Mouse (Mus musculus): ENCODE results near the gene Tmem51. TPM values are rescaled to one million over a fixed set of nuclear protein-coding genes. Genes with fewer than 3 reads are reported as not detected.

Gene Tmem51
- polyA plus RNA-seq, 1 experiment from 2014 or later = 18.6 TPM

DNA sequence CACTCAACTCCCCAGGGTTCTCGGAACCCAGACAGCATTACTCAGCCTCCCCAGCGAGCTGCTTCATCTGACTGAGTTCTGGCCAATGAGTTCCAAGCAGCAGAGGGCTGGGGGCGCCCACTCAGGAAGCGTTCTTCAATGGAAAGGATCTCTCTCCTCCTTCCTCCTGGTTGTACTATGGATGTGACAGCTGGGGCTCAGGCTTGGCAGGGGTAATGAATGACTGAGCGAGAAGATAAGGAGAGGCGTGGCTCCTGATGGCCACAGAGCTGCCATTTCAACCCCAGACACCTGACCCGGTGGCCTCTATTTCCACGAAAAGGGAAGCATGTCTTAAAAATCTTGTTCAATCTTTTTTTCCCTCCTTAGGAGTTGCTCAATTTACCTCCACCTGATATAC is 35.7 kb downstream of the Tmem51 start:
- no peaks in the 10 kb centered on the region for H3K27me3 ChIP-seq (ENCODE audit: control insufficient read depth, insufficient read depth, low read depth, low read length)
- H3K4me3 ChIP-seq (ENCODE audit: low read depth, low read length) = peak overlapping the region; percentile 30
- H3K36me3 ChIP-seq (ENCODE audit: control insufficient read depth, insufficient read depth) = no peaks in the 10 kb centered on the region
- H3K4me2 ChIP-seq (ENCODE audit: low read depth, low read length) = peak overlapping the region; percentile 45
- H3K4me1 ChIP-seq (ENCODE audit: control insufficient read depth, low read depth, low read length) = peaks cover 54% of the 10 kb centered on the region
- no peak overlapping the region for H3K9ac ChIP-seq (ENCODE audit: low read depth, low read length)
- no peak overlapping the region for H3K27ac ChIP-seq (ENCODE audit: low read length)
- H3K9me3 ChIP-seq (replicated peaks; ENCODE audit: control insufficient read depth, low read length) = no peaks in the 10 kb centered on the region
- WGBS (ENCODE audit: insufficient replicate concordance) = 21% methylated on average over 8 of the region's 8 CpGs
- ATAC-seq (ENCODE audit: low read depth) = peak; percentile 36; the same call in 1 of the 2 replicates

DNA sequence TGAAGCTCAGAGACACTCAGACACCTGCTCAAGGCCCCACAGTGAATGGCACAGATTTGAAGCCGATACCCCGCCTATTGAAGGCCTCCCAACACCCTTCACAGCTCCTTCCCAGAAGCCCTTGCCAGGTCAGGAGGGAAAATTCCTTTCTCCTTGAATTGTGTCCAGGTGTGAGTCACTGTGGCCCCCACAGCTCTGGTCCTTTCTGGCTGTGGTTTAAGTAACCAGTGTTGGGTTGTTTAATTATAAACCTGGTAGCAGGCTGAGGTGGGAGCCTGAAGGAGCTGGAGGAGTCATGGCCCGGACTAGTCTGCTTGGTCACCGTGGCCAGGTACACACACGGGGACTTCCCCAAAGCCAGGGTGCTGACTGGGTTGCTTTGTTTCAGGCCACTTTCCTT is 37.1 kb downstream of the Tmem51 start:
- Histone ChIP-seq H3K9me3 (replicated peaks; ENCODE audit: control insufficient read depth, low read length) (no peaks in the 10 kb centered on the region), H3K4me2 (ENCODE audit: low read depth, low read length) (no peak overlapping the region; the same call in 1 of the 2 replicates), H3K9ac (ENCODE audit: low read depth, low read length) (no peak overlapping the region), H3K27ac (ENCODE audit: low read length) (no peak overlapping the region), H3K4me3 (ENCODE audit: low read depth, low read length) (no peak overlapping the region), H3K36me3 (ENCODE audit: control insufficient read depth, insufficient read depth) (no peaks in the 10 kb centered on the region), H3K27me3 (ENCODE audit: control insufficient read depth, insufficient read depth, low read depth, low read length) (no peaks in the 10 kb centered on the region), H3K4me1 (ENCODE audit: control insufficient read depth, low read depth, low read length) (peaks cover 44% of the 10 kb centered on the region)
- 62% methylated on average over 5 of the region's 5 CpGs for WGBS (ENCODE audit: insufficient replicate concordance)
- ATAC-seq (ENCODE audit: low read depth) = no peak

DNA sequence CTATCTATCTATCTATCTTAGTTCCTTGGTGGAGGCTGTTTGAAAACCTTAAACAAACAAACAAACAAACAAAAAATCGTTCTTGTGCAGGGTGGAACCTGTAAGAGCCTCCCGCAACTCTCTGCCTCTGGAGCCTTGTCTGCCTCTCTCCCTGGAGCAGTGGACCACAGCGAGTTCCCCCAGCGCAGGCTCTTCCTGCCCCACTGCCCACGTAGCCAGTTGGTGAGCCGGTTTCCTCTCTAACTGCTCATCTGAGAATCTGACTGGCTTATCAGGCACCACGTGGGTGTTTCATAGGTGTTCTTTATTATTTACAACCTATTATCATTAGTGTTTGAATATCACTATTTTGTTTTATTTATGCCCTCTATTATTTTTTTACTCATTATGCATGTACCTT is 37.6 kb downstream of the Tmem51 start:
- ATAC-seq (ENCODE audit: low read depth) = no peak
- no peaks in the 10 kb centered on the region for H3K27me3 ChIP-seq (ENCODE audit: control insufficient read depth, insufficient read depth, low read depth, low read length)
- H3K27ac ChIP-seq (ENCODE audit: low read length) = no peak overlapping the region
- 43% methylated on average over 7 of the region's 7 CpGs for WGBS (ENCODE audit: insufficient replicate concordance)
- no peak overlapping the region for H3K4me3 ChIP-seq (ENCODE audit: low read depth, low read length)
- H3K4me2 ChIP-seq (ENCODE audit: low read depth, low read length) = no peak overlapping the region
- H3K9me3 ChIP-seq (replicated peaks; ENCODE audit: control insufficient read depth, low read length) = no peaks in the 10 kb centered on the region
- no peaks in the 10 kb centered on the region for H3K36me3 ChIP-seq (ENCODE audit: control insufficient read depth, insufficient read depth)
- H3K4me1 ChIP-seq (ENCODE audit: control insufficient read depth, low read depth, low read length) = peaks cover 42% of the 10 kb centered on the region
- H3K9ac ChIP-seq (ENCODE audit: low read depth, low read length) = no peak overlapping the region

DNA sequence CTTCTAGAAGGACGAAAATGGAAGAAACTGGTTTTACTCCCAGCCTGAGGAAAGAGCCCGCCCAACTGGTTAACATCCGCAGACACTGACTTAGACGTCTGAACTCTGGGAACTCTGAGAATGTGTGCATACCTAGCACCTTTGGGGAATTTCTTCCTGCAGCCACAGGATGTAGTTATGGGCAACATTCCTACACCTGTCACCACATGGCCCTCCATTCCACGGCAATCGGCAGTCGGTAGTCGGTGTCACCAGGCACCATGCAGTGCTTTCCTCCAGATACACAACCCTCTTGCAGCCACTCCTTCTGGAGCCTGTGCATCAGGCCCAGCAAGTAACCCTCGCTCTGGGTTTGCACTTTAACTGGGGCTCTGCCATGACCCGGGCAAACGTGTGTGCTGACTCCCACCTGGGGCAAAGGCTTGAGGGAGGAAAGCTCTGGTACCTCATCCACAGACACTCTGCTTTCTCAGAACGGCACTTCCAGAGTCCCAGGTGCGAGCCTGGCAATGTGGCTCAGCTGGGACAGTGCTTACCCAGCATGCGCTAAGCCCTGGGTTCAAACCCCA is 38.4 kb downstream of the Tmem51 start:
- Histone ChIP-seq H3K9me3 (replicated peaks; ENCODE audit: control insufficient read depth, low read length) (no peaks in the 10 kb centered on the region), H3K4me2 (ENCODE audit: low read depth, low read length) (no peak overlapping the region), H3K36me3 (ENCODE audit: control insufficient read depth, insufficient read depth) (no peaks in the 10 kb centered on the region), H3K27me3 (ENCODE audit: control insufficient read depth, insufficient read depth, low read depth, low read length) (no peaks in the 10 kb centered on the region), H3K9ac (ENCODE audit: low read depth, low read length) (no peak overlapping the region), H3K27ac (ENCODE audit: low read length) (no peak overlapping the region), H3K4me3 (ENCODE audit: low read depth, low read length) (no peak overlapping the region), H3K4me1 (ENCODE audit: control insufficient read depth, low read depth, low read length) (peaks cover 37% of the 10 kb centered on the region)
- 69% methylated on average over 14 of the region's 14 CpGs for WGBS (ENCODE audit: insufficient replicate concordance)
- no peak for ATAC-seq (ENCODE audit: low read depth)

DNA sequence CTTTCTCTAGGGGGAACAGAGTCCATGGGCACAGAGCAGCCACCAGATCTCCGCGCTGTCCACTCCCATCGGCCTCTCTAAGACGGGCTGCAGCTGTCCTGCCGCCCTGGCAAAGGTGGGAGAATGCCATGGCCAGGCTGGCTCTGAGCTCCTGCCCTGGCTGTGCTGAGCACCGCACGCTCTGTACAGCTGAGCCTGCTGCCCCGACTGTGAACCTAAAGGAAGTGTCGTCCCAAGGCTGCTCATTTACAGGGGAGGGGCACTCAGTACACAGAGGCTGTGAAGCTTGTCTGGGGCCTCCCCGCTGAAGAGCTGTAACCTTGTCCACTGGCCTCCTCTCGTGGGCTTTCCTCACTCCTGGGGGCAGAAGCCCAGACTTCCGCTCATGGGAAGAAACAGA is 39.7 kb downstream of the Tmem51 start:
- H3K36me3 ChIP-seq (ENCODE audit: control insufficient read depth, insufficient read depth) = no peaks in the 10 kb centered on the region
- no peak overlapping the region for H3K4me2 ChIP-seq (ENCODE audit: low read depth, low read length)
- no peaks in the 10 kb centered on the region for H3K27me3 ChIP-seq (ENCODE audit: control insufficient read depth, insufficient read depth, low read depth, low read length)
- no peak overlapping the region for H3K4me3 ChIP-seq (ENCODE audit: low read depth, low read length)
- H3K4me1 ChIP-seq (ENCODE audit: control insufficient read depth, low read depth, low read length) = peaks cover 39% of the 10 kb centered on the region
- H3K27ac ChIP-seq (ENCODE audit: low read length) = no peak overlapping the region
- H3K9me3 ChIP-seq (replicated peaks; ENCODE audit: control insufficient read depth, low read length) = no peaks in the 10 kb centered on the region
- 54% methylated on average over 12 of the region's 12 CpGs for WGBS (ENCODE audit: insufficient replicate concordance)
- no peak overlapping the region for H3K9ac ChIP-seq (ENCODE audit: low read depth, low read length)
- no peak for ATAC-seq (ENCODE audit: low read depth)

DNA sequence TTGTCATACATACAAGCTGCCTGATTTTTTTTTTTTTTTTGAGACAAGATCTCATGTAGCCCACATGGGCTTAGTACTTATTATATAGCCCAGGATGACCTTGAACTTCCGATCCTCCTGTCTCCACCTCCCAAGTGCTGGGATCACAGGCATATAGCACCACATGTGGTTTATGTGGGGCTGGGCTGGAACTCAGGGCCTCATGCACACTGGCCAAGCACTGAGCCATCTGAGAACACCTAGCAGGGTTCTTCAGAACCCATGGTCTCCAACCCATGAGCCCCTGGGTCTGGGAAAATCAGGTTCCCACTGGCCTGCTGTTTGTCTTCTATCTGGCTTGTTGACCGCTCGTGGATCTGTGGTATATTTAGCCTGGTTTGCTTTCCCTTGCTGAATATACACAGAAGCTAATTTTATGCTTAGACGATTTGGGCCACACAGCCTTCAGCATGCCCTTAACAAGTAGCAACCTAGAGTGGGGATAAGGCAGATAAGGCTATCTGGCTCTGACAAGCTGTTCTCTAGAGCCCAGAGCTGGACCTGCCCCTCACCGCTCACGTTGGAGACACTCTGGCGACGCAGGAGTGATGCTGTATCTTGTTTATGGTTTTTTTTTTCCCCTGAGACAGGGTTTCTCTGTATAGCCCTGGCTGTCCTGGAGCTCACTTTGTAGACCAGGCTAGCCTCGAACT is 44.3 kb downstream of the Tmem51 start:
- Histone ChIP-seq H3K4me2 (ENCODE audit: low read depth, low read length) (peak overlapping the region; percentile 34), H3K9me3 (replicated peaks; ENCODE audit: control insufficient read depth, low read length) (no peaks in the 10 kb centered on the region), H3K4me1 (ENCODE audit: control insufficient read depth, low read depth, low read length) (peaks cover 25% of the 10 kb centered on the region), H3K4me3 (ENCODE audit: low read depth, low read length) (no peak overlapping the region), H3K9ac (ENCODE audit: low read depth, low read length) (no peak overlapping the region), H3K36me3 (ENCODE audit: control insufficient read depth, insufficient read depth) (no peaks in the 10 kb centered on the region), H3K27me3 (ENCODE audit: control insufficient read depth, insufficient read depth, low read depth, low read length) (no peaks in the 10 kb centered on the region), H3K27ac (ENCODE audit: low read length) (peak overlapping the region; percentile 45; the same call in 1 of the 2 replicates)
- ATAC-seq (ENCODE audit: low read depth) = peak; percentile 94
- 32% methylated on average over 9 of the region's 9 CpGs for WGBS (ENCODE audit: insufficient replicate concordance)

DNA sequence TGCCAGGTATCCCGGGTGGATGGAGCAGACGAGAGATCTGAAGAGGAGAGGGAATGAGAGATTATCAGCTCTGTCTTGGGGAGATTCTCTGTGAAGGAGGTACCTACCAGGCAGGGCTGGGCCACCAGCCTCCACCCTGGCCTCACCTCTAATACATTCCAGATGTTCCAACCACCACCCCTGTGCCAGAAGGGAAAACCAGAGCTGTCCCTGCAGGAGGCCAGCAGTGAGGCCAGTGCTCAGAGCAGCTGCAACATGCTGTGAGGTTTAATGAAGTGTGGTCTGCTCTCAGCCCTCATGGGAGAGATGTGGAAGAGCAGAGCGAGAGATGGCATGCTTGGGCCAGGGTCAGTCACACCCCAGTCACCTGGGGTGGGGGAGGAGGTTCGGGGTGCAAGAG is 46.2 kb downstream of the Tmem51 start:
- ATAC-seq (ENCODE audit: low read depth) = no peak
- H3K4me1 ChIP-seq (ENCODE audit: control insufficient read depth, low read depth, low read length) = peaks cover 20% of the 10 kb centered on the region
- H3K9me3 ChIP-seq (replicated peaks; ENCODE audit: control insufficient read depth, low read length) = no peaks in the 10 kb centered on the region
- H3K4me3 ChIP-seq (ENCODE audit: low read depth, low read length) = no peak overlapping the region
- no peak overlapping the region for H3K9ac ChIP-seq (ENCODE audit: low read depth, low read length)
- no peak overlapping the region for H3K4me2 ChIP-seq (ENCODE audit: low read depth, low read length)
- H3K27ac ChIP-seq (ENCODE audit: low read length) = no peak overlapping the region
- no peaks in the 10 kb centered on the region for H3K27me3 ChIP-seq (ENCODE audit: control insufficient read depth, insufficient read depth, low read depth, low read length)
- H3K36me3 ChIP-seq (ENCODE audit: control insufficient read depth, insufficient read depth) = no peaks in the 10 kb centered on the region
- 54% methylated on average over 4 of the region's 4 CpGs for WGBS (ENCODE audit: insufficient replicate concordance)

DNA sequence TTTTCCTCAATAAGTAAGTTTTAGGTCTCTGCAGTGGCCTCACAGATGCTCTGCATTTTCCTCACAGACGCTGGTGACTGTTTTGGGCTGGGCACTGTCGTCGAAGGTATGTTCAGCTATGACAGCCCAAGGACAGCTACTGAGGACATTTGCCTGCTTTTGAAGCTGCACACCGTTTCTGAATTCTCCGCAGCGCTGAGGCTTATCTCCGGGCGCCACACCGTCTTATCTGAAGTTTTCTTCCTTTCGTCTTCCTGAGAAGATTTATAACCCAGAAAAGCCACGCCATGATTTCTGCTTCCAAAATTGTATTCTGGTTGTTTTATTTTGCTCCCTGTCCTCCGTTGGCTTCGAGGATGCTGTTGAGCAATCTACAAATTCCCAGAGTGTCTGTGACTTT is 55.6 kb downstream of the Tmem51 start:
- H3K4me3 ChIP-seq (ENCODE audit: low read depth, low read length) = no peak overlapping the region
- ATAC-seq (ENCODE audit: low read depth) = no peak
- H3K27me3 ChIP-seq (ENCODE audit: control insufficient read depth, insufficient read depth, low read depth, low read length) = peaks cover 3% of the 10 kb centered on the region
- H3K9me3 ChIP-seq (replicated peaks; ENCODE audit: control insufficient read depth, low read length) = no peaks in the 10 kb centered on the region
- WGBS (ENCODE audit: insufficient replicate concordance) = 9% methylated on average over 13 of the region's 13 CpGs
- H3K36me3 ChIP-seq (ENCODE audit: control insufficient read depth, insufficient read depth) = no peaks in the 10 kb centered on the region
- H3K27ac ChIP-seq (ENCODE audit: low read length) = no peak overlapping the region
- H3K9ac ChIP-seq (ENCODE audit: low read depth, low read length) = no peak overlapping the region
- peaks cover 2% of the 10 kb centered on the region for H3K4me1 ChIP-seq (ENCODE audit: control insufficient read depth, low read depth, low read length)
- no peak overlapping the region for H3K4me2 ChIP-seq (ENCODE audit: low read depth, low read length)

DNA sequence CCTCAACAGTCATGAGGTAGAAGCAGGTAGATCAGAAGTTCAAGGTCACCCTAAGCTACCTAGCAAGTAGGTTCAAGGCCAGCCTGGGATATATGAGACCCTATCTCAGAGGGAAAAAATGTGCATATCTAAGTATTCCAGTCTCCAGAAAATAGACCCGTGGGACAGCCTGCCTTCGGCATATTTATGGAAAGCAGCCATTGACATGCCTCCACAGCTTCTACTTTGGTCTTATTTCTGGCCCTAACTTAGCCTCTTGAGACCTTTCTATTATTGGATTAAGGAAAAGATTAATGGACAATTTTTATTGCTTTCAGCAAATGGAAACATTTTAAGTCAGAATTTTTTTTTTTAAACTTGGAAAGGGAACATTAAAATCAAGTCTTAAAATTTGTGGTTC is 57.1 kb downstream of the Tmem51 start:
- Histone ChIP-seq H3K27ac (ENCODE audit: low read length) (no peak overlapping the region), H3K36me3 (ENCODE audit: control insufficient read depth, insufficient read depth) (no peaks in the 10 kb centered on the region), H3K4me3 (ENCODE audit: low read depth, low read length) (no peak overlapping the region), H3K9me3 (replicated peaks; ENCODE audit: control insufficient read depth, low read length) (no peaks in the 10 kb centered on the region), H3K4me1 (ENCODE audit: control insufficient read depth, low read depth, low read length) (peaks cover 2% of the 10 kb centered on the region), H3K27me3 (ENCODE audit: control insufficient read depth, insufficient read depth, low read depth, low read length) (peaks cover 3% of the 10 kb centered on the region), H3K4me2 (ENCODE audit: low read depth, low read length) (no peak overlapping the region), H3K9ac (ENCODE audit: low read depth, low read length) (no peak overlapping the region)
- 72% methylated on average over 2 of the region's 2 CpGs for WGBS (ENCODE audit: insufficient replicate concordance)
- no peak for ATAC-seq (ENCODE audit: low read depth)
